Mouse (Mus musculus): Measurements from ENCODE around the gene Stx5a.

DNA sequence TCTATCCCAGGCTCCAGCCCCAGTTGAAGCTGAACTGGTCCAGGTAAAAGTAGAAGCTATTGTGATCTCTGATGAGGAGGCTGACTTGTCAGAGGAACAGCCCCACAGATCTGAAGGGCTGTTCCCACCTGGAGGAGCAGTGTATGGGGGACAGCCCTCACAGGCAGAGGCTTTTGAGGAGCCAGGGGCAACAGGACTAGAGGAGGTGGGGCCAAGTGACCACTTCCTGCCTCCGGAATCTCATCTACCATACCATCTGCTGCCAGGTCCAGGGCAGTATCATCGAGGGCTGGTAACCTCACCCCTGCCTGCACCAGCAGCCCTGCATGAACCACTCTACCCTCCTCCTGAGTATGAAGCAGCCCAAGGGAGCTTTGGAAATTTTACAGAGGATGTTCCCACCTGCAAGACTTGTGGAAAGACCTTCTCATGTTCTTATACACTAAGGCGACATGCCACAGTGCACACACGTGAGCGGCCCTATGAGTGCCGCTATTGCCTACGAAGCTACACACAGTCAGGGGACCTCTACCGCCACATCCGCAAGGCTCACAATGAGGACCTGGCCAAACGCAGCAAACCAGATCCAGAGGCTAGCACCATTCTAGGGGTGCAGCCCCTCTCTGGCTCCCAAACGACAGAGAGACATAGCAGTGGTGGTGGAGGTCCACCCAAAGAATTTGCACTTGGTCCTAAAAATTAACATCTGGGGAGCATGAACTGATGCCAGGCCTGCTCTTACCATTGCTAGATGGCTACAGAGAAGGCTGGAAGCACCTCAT lies 62.9 kb downstream of the Stx5a start:
- no peak for TF ChIP-seq CTCF (IDR thresholded peaks at IDR 0.05; ENCODE audit: low read depth, low read length)
- TF ChIP-seq POLR2A (IDR thresholded peaks at IDR 0.05; ENCODE audit: extremely low read depth, insufficient read depth, low read length), result no peak
